Mouse (Mus musculus) T-helper 2 cell (primary cell): ENCODE data around the gene Ankrd27.
"Not testable (repeated sequence)": the region's sequence is repeated elsewhere in the genome, so short reads cannot be mapped to it uniquely, and the experiment has no call there.

Experiments
- in situ Hi-C: fragments of 300-600 bp; cut with MboI, MseI; formaldehyde crosslinking; loops from one replicate; pipeline ENCODE4 v1.15.1; 2025; ENCODE audit warnings: high pct_unique_total_duplicates

The Ankrd27 gene

DNA sequence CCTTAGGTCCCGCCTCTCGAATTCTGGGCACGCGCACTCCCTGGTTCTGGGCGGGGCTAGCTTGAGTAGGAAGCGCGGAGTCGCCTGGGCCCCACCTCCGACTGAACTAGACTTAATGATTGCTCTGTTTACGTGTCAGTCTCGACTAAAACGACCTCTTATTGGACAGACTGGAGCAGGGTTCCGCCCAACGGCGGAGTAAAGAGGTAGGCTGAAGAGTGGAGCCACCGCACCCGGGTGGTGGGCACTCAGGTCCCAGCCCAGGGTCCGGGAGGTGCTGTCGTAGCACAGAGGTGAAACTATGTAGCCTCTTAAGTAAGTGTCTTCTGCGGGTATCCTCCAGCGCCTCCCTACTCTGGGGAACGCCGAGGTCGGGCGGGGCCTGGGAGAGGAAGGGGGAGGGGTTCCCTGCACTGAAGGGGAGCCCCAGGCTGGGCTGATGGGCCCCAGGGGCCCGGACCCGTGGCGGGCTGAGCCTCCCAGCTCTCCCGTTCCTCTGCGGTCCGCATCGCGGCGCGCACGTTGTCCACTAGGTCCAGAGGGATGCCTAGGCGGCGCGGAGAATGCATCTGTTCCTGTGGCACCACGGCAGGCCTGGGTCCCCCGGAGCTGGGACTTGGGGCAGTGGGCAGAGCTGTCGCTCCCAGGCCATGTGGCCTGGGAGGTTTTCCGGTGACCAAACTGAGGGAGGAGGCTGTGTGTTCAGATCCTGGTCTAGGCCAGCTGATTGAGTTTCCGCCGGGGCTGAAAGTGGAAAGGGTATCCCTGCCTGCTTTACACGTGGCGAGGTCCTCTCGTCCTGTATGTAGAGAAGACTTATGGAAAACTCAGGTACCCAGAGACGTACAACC is at the start of gene Ankrd27:
TSS of gene Ankrd27 (plus strand) at position 190 of the 851 bp plus-strand sequence.
- in situ Hi-C loops: loop anchor here (10.0 kb wide), 1 partner anchor 271 kb away; the partner anchor contains the start of gene Gpatch1

GRCm38 (mm10) chr7:35537562-35537961 is 48.5 kb upstream of the Ankrd27 start, which contains the start of gene Tdrd12:
Gene Tdrd12, minus strand, starts transcription at chr7:35537745.
- in situ Hi-C loops: no loop called here

DNA sequence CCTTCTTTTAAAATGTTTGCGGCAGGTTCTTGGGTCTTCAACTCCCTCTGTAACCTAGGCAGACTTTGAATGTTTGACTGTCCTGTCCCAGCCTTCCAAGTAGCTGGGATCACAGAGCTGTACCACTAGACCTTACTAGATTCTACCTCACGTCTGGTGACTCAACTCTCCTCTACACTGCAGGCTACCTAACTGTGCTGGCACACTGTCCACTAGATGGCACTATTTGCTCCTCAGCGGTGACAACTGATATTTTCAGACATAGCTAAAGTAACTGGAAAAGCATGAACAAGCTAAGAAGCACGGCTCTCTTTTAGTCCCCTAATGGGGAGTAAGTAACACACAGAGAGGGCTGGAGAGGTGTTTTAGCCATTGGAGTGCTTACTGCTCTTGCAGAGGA is 40.2 kb upstream of the Ankrd27 start:
- in situ Hi-C loops: no loop called here

GRCm38 (mm10) chr7:35553751-35554604 is 32.1 kb upstream of the Ankrd27 start:
- in situ Hi-C loops: no loop called here

- in situ Hi-C loops: no loop called here
Measured at GRCm38 (mm10) chr7:35554605-35555175, 31.4 kb upstream of the Ankrd27 start.

- in situ Hi-C loops: no loop called here
Measured at GRCm38 (mm10) chr7:35555224-35556204, 30.5 kb upstream of the Ankrd27 start.

DNA sequence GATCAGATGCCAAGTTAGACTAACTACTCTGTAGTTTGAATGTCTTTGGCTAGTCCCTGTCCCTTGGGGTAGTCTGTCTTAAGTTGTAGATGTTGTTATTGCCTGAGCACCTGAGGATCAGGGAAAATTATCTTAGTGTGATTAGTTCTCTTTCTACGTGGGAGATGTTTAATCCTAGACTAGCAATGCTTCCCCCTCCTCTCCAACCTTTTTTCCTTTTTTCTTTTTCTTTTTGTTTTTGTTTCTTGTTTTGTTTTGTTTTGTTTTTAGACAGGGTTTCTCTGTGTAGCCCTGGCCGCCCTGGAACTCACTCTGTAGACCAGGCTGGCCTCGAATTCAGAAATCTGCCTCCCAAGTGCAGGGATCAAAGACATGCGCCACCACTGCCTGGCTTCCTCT is 29.8 kb upstream of the Ankrd27 start, which contains the start of gene Nudt19:
TSS of gene Nudt19 (minus strand) at position 100 of the 399 bp plus-strand sequence.
- in situ Hi-C loops: no loop called here

DNA sequence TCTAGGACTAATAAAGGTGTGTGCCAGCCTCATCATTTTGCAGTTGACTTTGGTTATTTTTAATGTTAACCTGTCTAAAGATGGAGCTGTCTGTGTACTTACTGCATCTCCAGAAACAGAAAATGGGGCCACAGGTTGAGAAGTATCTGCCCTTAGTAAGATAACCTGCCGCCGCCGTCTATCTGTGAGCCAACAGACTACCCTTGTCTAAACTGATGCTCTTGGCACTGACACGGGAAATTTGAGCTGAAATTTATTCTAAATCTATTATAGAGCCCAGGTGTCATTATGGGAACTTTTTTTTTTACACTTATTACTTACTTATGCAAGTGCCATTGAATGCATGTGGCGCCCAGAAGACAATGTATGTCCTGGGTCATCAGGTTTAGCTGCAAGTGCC is 29.1 kb upstream of the Ankrd27 start:
- in situ Hi-C loops: no loop called here

GRCm38 (mm10) chr7:35557577-35557976 is 28.5 kb upstream of the Ankrd27 start:
- in situ Hi-C loops: no loop called here

DNA sequence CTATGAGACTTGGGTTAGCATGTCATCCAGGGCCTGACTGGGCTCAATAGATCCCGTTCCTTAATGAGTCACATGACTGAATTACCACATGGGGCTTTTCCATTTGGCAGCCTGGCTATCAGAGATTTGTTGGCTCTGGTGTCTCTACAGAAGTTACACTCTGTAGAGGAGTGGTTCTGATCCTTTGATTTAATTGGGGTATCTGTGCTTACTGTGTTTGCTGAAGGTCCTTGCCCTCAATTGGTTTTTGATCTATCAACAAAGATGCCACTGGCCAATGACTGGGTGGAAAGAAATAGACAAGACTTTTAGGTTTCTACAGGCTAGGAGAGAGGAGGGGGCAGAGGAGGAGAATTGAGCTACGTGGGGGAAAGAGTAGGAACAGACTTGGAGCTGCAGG is 27.4 kb upstream of the Ankrd27 start:
- in situ Hi-C loops: no loop called here

GRCm38 (mm10) chr7:35559838-35560237 is 26.2 kb upstream of the Ankrd27 start:
- in situ Hi-C loops: no loop called here

GRCm38 (mm10) chr7:35563071-35563470 is 23.0 kb upstream of the Ankrd27 start:
- in situ Hi-C loops: no loop called here

- in situ Hi-C loops: no loop called here
Measured at GRCm38 (mm10) chr7:35564067-35564865, 21.8 kb upstream of the Ankrd27 start.

GRCm38 (mm10) chr7:35564872-35565271 is 21.2 kb upstream of the Ankrd27 start:
- in situ Hi-C loops: not testable (repeated sequence)

- in situ Hi-C loops: not testable (repeated sequence)
Measured at GRCm38 (mm10) chr7:35565965-35566364, 20.1 kb upstream of the Ankrd27 start.

- in situ Hi-C loops: not testable (repeated sequence)
Measured at GRCm38 (mm10) chr7:35569724-35570123, 16.3 kb upstream of the Ankrd27 start.

DNA sequence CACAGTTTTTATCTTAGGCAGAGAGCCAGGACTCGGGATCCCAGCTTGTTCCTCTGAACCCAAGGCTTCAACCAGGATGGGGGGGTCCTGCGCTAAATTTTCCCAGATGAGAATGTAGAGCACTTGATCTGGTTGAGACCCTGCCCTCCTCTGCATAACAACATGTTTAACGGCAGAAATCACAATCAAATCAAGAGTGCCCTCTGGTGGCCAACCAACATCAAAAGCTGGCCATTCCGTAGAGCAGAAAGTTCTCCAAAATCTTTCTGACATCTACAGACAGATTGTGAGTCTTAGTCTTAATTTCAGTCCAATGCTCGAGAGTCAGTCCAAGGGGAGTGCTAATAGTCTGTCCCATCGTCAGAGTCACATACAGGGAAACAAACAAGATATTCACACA is 15.2 kb upstream of the Ankrd27 start:
- in situ Hi-C loops: not testable (repeated sequence)

GRCm38 (mm10) chr7:35579849-35580248 is 6.2 kb upstream of the Ankrd27 start:
- in situ Hi-C loops: loop anchor here (10.0 kb wide), 1 partner anchor 265 kb away; the partner anchor contains the start of gene Gpatch1

- in situ Hi-C loops: loop anchor here (10.0 kb wide), 1 partner anchor 268 kb away; the partner anchor contains the start of gene Gpatch1
Measured at GRCm38 (mm10) chr7:35582719-35583118, 3.3 kb upstream of the Ankrd27 start.
